Mouse (Mus musculus) olfactory bulb, adult 2 months (tissue): Measurements from ENCODE around the gene Krtap5-1. TPM values are rescaled to one million over a fixed set of nuclear protein-coding genes. Genes with fewer than 3 reads are reported as not detected.
"Not testable (repeated sequence)": the region's sequence is repeated elsewhere in the genome, so short reads cannot be mapped to it uniquely, and the experiment has no call there.

Source experiments
- H3K27ac ChIP-seq: fragments of 200-500 bp; 2 replicates; pipeline ENCODE4 v1.5.1; 2012; ENCODE audit warnings: low read depth, low read length; ENCODE audit not compliant: insufficient read depth
- H3K4me1 ChIP-seq: fragments of 200-500 bp; 2 replicates; pipeline ENCODE4 v1.6.1; 2012; ENCODE audit warnings: low read length; ENCODE audit not compliant: control insufficient read depth, insufficient read depth
- H3K4me3 ChIP-seq: fragments of 200-500 bp; 2 replicates; pipeline ENCODE4 v1.5.1; 2012; ENCODE audit warnings: mild to moderate bottlenecking, low read depth, low read length, moderate library complexity; ENCODE audit not compliant: insufficient read depth
- CTCF ChIP-seq: fragments of 200-500 bp; IDR thresholded peaks from 2 replicates; pipeline ENCODE4 v1.5.1; 2012; ENCODE audit warnings: low read depth, mild to moderate bottlenecking, low read length, moderate library complexity; ENCODE audit not compliant: insufficient read depth
- POLR2A ChIP-seq: fragments of 200-500 bp; IDR thresholded peaks from 2 replicates; pipeline ENCODE4 v1.6.1; 2012; ENCODE audit warnings: mild to moderate bottlenecking, low read depth, low read length, moderate library complexity; ENCODE audit not compliant: insufficient read depth
- WGBS: fragments of 180-500 bp; shearing (Covaris S2); methylation state at CpG from one replicate; pipeline ENCODE4 v1.1.7; 2018; 5-methylcytosine and 5-hydroxymethylcytosine counted together
- polyA plus RNA-seq: library from polyadenylated mRNA; stranded (reverse); fragments of >200 nt; gene quantifications from 2 replicates; pipeline ENCODE4 v1.2.4, GENCODE M21; 2012; ENCODE audit warnings: low replicate concordance; ENCODE audit not compliant: missing spikeins, insufficient read depth, insufficient read length

Gene Krtap5-1
- polyA plus RNA-seq, 1 experiment, result not detected

- Histone ChIP-seq H3K4me1 (no peaks in the 10 kb centered on the region), H3K4me3 (no peak overlapping the region), H3K27ac (no peak overlapping the region)
- WGBS, result 89% methylated on average over 9 of the region's 9 CpGs
- TF ChIP-seq CTCF, result no peak
- no peak for TF ChIP-seq POLR2A
Measured at GRCm38 (mm10) chr7:142326714-142327445, 30.0 kb upstream of the Krtap5-1 start.

GRCm38 (mm10) chr7:142323396-142324117 lies 26.6 kb upstream of the Krtap5-1 start:
- WGBS, result 87% methylated on average over 12 of the region's 12 CpGs
- no peak overlapping the region for H3K27ac ChIP-seq
- peaks cover 22% of the 10 kb centered on the region for H3K4me1 ChIP-seq
- no peak for TF ChIP-seq CTCF
- no peak for TF ChIP-seq POLR2A
- H3K4me3 ChIP-seq, result no peak overlapping the region

- H3K4me1 ChIP-seq, result peaks cover 27% of the 10 kb centered on the region
- TF ChIP-seq POLR2A (no peak), CTCF (no peak)
- no peak overlapping the region for H3K27ac ChIP-seq
- H3K4me3 ChIP-seq, result no peak overlapping the region
- WGBS, result 90% methylated on average over 6 of the region's 6 CpGs
Measured at GRCm38 (mm10) chr7:142322641-142323040, 25.7 kb upstream of the Krtap5-1 start.

DNA sequence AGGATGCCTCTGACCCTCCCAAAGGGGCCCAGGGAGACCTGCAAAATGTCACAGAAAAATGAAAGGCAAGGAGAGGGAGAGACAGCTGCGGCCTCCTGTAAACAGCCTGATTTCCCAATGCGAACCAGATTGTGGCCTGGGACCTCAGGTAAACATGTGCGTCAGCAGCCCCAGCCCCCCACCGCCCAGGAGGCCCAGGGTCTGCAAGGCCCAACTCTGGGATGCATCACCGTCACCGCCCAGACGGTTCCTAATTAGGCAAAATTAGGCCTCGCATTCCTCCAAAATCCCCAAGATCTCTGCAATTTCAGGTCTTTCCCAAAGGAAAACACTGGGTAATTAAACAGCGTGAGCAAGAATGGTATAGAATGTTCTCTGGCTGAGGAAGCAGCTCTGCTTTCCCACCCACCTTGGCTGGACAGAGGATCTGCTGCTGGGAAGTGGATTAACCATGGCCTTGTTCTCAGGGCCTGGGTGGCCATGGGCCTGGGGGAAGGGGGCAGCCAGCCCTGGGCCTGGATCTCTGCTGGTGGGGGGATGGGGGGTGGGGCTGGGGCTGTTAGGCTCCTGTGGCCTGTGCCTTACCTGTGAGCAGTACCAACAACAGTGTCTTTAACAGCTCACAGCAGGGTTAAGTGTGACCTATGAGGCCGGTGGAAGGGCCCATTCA lies 24.9 kb upstream of the Krtap5-1 start:
- not testable (repeated sequence) for H3K4me3 ChIP-seq, H3K27ac ChIP-seq
- 68% methylated on average over 6 of the region's 10 CpGs for WGBS
- H3K4me1 ChIP-seq, result peaks cover 29% of the 10 kb centered on the region

- Histone ChIP-seq H3K4me3 (no peak overlapping the region), H3K27ac (no peak overlapping the region), H3K4me1 (peaks cover 31% of the 10 kb centered on the region)
- 76% methylated on average over 2 of the region's 2 CpGs for WGBS
- TF ChIP-seq POLR2A (no peak), CTCF (no peak)
Measured at GRCm38 (mm10) chr7:142320906-142321305, 24.0 kb upstream of the Krtap5-1 start.

- Histone ChIP-seq H3K4me1 (peaks cover 35% of the 10 kb centered on the region), H3K27ac (no peak overlapping the region), H3K4me3 (no peak overlapping the region)
- TF ChIP-seq CTCF (no peak), POLR2A (no peak)
- 30% methylated on average over 11 of the region's 11 CpGs for WGBS
Measured at GRCm38 (mm10) chr7:142319124-142319523, 22.2 kb upstream of the Krtap5-1 start.

GRCm38 (mm10) chr7:142317216-142317615 lies 20.3 kb upstream of the Krtap5-1 start:
- H3K4me1 ChIP-seq, result peaks cover 35% of the 10 kb centered on the region
- no peak overlapping the region for H3K27ac ChIP-seq
- 89% methylated on average over 5 of the region's 5 CpGs for WGBS
- no peak overlapping the region for H3K4me3 ChIP-seq
- TF ChIP-seq POLR2A (no peak), CTCF (no peak)

DNA sequence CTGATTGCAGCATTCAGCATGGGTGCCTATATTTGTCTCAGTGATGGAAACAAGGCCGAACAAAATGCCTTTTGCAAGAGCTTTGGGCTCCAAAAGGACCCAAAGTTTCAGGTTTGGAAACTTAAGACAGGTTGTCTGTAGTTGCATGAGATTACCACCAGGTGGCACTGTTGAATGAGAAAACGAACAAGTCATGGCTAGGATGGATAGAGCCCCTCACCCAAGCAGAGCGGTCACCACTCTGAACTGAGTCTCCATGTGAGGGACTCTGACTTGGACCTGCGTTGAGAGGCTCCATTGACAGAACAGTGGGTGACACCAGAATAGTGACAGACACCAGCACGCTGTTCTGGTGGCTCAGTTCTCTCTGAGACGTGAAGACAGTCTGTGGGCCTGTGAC lies 19.6 kb upstream of the Krtap5-1 start:
- H3K27ac ChIP-seq, result no peak overlapping the region
- WGBS, result 49% methylated on average over 6 of the region's 6 CpGs
- H3K4me3 ChIP-seq, result no peak overlapping the region
- TF ChIP-seq POLR2A (no peak), CTCF (peak; percentile 45; the same call in 1 of the 2 replicates)
- H3K4me1 ChIP-seq, result peaks cover 35% of the 10 kb centered on the region

DNA sequence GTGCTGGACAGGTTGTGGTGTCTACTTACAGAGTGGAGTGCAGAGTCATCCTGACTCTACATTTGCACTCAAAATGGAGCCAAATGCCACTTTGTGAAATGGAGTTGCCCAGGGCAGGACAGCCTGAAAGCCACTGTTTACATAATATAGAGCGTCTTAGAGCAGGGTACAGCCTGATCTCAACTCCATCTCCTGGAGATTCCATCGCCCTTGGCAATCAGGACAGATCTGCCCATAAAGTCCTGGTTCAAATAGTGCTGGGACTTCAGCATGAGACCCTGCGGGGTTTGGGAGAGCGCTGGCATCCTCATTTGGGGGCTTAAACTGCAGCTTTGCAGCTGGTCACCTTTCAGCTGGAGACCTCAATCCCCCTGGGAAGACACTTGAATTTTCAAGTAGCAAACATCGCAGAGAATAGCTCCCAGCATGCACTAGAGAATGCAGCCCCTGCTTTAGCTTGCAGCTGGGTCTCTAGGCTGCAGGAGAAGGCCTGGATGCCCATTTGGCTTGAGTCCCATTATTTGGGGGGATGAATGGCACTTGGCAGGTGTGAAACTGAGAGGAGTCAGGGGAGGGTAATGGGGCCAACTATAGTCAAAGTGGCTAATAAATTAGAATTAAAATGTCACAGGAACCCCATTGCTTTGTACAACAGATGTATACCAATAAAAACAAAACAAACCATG lies 17.8 kb upstream of the Krtap5-1 start:
- no peak overlapping the region for H3K27ac ChIP-seq
- 66% methylated on average over 5 of the region's 5 CpGs for WGBS

DNA sequence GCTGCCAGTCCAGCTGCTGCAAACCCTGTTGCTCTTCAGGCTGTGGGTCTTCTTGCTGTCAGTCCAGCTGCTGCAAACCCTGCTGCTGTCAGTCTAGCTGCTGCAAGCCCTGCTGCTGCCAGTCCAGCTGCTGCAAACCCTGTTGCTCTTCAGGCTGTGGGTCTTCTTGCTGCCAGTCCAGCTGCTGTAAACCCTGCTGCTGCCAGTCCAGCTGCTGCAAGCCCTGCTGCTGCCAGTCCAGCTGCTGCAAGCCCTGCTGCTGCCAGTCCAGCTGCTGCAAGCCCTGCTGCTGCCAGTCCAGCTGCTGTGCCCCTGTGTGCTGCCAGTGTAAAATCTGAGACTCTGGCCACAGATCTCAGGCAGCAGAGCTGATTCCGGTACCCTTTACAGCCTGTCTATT lies 7.0 kb upstream of the Krtap5-1 start:
- not testable (repeated sequence) for H3K4me1 ChIP-seq, H3K4me3 ChIP-seq
- 94% methylated on average over 1 of the region's 1 CpGs for WGBS

More for the DNA sequence above, 17.8 kb upstream of the Krtap5-1 start:
- TF ChIP-seq CTCF, result no peak
- TF ChIP-seq POLR2A, result no peak
- Histone ChIP-seq H3K4me3 (no peak overlapping the region), H3K4me1 (peaks cover 23% of the 10 kb centered on the region)

More for the DNA sequence above, 7.0 kb upstream of the Krtap5-1 start:
- not testable (repeated sequence) for H3K27ac ChIP-seq
